Mouse (Mus musculus): Measurements from ENCODE around the gene Ssr2.

DNA sequence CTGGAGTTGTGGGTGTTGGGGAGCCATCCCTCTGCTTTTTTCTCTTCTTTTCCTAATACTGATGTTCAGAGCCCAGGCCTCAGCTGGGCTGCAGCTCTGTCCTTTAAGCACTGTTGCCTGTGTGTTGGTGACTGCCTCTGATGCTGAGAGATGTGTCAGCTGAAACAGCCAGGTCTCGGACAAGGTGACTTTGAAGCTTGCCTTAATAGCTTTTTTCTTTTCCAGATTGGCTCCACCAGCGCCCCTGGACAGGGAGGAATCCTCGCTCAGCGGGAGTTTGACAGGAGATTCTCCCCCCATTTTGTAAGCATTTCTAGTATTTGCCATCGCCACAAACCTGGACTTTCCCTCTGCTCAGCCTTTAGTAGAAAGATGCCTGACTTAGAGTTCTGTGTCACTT is 11.0 kb downstream of the Ssr2 start:
- TF ChIP-seq CTCF (IDR thresholded peaks at IDR 0.05; ENCODE audit: low read depth) (no peak), EP300 (optimal IDR thresholded peaks at IDR 0.05) (no peak)

Data from stomach, postnatal 0 days (tissue).